Mouse (Mus musculus): ENCODE measurements around the gene Ephb1.

Gene Ephb1

GRCm38 (mm10) chr9:102130506-102130905 lies 224.0 kb downstream of the Ephb1 start:
- DNase-seq, result no peak

GRCm38 (mm10) chr9:102126510-102126909 lies 228.0 kb downstream of the Ephb1 start:
- DNase-seq, result peak; percentile 6 to 24

DNA sequence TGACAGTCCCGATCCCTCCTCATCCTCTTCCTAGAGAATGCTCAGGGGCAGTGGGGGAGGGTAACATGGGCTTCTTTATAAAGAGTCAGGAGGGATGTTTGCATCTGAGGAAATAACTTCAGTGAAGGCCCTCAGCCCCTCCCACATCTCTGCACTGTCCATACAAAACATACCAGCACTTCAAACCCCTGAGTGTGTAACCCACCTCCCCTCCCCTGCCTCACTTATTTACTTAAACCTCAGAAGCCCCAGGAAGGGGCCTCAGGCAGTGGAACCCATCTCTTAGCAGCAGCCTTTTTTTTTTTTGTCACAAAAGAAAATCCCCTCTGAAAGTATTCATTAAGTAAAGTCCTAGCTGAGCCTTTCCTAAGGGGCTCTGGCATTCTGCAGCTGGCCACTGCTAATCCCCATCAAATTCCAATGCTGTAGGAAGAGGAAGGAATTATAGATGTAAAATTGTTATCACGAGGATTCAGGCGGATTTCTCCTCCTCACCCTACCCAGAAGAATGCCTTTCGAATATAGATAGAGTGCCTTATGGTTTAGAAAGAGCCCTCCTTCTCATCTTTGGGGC lies 231.5 kb downstream of the Ephb1 start:
- DNase-seq, result no peak

GRCm38 (mm10) chr9:102119422-102119821 lies 235.1 kb downstream of the Ephb1 start:
- DNase-seq, result peak in 1 of 2 experiments; percentile 7

GRCm38 (mm10) chr9:102115326-102115725 lies 239.2 kb downstream of the Ephb1 start:
- DNase-seq, result no peak

DNA sequence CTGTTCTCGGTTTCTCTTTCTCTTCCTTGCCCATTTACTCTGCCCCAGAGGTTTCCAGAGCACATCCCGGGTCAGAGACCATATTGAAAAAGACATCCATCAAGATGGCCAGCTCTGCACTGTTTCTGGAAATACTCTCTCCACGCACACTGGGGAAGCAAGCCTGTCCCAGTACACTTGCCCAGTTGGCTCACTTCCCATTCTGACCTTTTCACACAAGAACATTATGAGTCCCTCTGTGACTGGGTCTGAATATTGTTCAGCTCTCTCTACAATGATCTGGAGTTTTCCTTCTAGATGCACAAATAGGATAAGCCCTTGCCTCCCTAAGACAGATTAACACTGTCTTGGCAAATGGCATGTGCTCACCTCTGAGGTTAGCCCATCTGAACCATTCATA lies 243.0 kb downstream of the Ephb1 start:
- DNase-seq, result peak in 1 of 2 experiments; percentile 7

- no peak for DNase-seq
Observed at GRCm38 (mm10) chr9:102107978-102108377, 246.5 kb downstream of the Ephb1 start.

DNA sequence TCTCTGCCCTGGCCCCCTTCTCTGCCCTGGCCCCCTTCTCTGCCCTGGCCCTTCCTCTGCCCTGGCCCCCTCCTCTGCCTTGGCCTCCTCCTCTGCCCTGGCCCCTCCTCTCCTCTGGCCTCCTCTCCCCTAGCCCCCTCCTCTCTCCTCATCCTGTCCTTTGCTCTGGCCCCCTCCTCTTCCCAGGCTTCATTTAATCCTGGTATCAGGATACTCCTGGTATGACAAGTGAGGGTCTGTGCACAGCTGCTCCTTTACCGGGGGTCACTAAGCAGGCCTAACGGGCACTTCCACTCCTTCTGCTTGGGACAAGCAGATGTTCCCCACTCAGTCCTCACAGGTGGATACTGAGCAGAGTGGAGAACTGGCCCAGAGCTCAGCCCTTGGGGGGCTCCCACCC lies 247.3 kb downstream of the Ephb1 start:
- DNase-seq, result no peak

GRCm38 (mm10) chr9:102096825-102097224 lies 257.7 kb downstream of the Ephb1 start:
- DNase-seq, result no peak

- DNase-seq, result no peak
Observed at GRCm38 (mm10) chr9:102088598-102088997, 265.9 kb downstream of the Ephb1 start.

- peak; percentile 24 to 29 for DNase-seq
Observed at GRCm38 (mm10) chr9:102086053-102086706, 268.3 kb downstream of the Ephb1 start.

GRCm38 (mm10) chr9:102085477-102085876 lies 269.0 kb downstream of the Ephb1 start:
- DNase-seq, result no peak

DNA sequence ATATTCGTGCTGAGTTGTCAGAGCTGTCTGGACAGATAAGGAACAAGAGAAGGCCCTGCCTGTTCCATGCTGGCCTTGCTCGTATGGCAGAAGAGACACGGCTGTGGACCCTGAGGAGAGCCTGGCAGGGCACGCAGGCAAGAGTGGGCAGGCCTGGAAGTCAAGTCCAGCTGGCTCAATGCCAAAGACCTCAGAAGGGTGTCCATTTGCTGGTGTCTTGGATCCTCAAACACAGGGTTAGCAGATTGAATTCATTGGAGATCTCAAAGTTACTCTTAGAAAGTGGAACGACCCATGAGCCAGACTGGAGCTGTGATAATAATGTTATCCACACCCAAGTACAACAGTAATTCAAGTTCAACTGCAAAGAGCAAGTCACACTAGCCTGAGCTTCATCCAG lies 273.6 kb downstream of the Ephb1 start:
- DNase-seq, result no peak

DNA sequence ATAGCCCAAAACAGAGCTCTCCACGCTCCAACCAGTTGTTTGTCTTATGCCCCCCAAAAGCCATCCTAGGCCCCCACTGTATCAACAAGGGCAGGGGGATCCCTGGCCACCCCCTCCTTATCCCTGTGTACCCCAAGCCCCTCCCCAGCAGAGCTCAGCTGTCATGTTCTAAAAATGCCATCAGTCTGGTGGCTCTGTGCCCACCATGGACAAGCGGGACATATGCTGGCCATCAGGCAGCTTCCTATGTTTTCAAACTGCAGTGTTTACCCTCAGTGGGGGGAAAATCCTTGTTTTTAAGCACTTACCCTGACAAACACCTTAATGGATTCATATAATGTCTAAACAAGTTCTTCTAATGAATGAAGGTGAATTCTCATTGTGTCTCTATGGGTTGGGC lies 275.3 kb downstream of the Ephb1 start:
- DNase-seq, result no peak

GRCm38 (mm10) chr9:102078238-102078637 lies 276.3 kb downstream of the Ephb1 start:
- no peak for DNase-seq

- DNase-seq, result no peak
Observed at GRCm38 (mm10) chr9:102075539-102075938, 279.0 kb downstream of the Ephb1 start.

- DNase-seq, result no peak
Observed at GRCm38 (mm10) chr9:102073404-102073803, 281.1 kb downstream of the Ephb1 start.

- no peak for DNase-seq
Observed at GRCm38 (mm10) chr9:102069151-102069882, 285.2 kb downstream of the Ephb1 start.

DNA sequence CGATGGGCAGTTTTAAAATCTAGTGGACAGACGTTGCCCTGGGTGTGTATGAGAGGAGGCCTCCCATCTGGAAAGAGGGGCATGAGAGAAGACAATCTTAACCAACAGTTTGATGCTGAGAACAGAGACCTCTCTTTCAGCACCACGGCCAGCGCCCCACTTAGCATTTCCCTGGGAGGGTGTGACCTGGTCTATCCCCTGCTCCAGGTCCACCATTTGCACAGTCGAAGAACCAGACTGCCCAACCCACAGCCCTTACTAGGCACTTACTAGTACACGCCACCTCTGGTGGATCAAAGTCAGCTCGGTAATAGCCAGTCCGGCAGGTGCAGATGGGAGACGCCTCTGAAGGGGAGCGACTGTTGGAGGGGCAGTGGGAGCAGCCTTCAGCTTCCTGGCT lies 287.9 kb downstream of the Ephb1 start:
- peak in 1 of 2 experiments; percentile 29 for DNase-seq

DNA sequence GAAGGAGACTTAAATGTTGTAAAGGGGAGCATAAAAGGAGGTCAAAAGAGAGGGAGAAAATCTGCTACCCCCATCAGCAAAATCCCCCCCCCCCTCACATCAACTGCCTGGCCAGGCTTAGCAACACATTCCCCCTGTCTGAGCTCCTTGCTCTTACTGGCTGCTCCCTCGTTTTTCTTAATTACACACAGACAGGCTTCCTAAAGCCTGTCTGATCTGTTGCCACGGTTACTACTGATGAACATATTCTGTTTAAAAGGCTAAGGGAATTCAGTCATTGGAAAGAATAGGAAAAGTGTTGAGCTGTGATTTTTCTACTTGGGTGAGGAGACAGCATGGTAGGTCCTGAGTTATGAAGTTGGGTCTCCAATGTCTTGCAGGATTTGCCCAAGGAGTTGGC lies 308.6 kb downstream of the Ephb1 start:
- DNase-seq, result no peak

DNA sequence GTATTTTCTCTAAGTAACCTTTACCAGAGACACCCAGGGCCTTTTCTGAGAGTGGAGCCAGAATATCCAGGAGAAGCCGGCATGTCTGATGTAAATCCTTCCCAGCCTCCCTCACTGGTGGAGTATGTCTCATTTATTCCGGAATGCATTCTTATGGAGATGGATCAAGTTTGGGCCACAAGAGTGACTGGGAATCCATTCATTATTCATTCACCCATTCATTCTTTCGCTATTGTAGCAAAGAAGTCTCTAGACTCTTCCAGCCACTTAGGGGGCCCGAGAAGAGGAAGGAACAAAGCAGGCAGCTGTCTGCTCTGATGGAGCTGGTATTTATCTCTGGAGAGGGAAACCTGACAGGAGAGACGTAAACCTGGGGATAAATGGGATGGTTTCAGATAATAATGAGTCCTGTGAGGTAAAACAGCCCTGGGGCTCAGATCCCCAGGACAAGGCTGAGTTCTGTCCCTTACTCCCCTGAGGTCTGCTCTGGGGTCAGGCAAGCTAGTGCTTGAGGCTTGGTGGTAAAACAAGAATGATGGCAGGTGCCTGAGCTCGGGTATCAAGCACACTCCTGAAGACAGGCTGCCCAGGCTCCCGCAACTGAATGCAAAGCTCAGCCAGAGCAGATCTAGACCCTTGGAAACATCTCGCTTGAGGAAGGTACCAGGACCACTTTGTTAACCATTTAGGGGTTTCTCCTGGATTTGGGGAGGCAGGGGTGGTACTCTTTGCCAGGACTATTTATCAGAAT lies 309.2 kb downstream of the Ephb1 start:
- no peak for DNase-seq

DNA sequence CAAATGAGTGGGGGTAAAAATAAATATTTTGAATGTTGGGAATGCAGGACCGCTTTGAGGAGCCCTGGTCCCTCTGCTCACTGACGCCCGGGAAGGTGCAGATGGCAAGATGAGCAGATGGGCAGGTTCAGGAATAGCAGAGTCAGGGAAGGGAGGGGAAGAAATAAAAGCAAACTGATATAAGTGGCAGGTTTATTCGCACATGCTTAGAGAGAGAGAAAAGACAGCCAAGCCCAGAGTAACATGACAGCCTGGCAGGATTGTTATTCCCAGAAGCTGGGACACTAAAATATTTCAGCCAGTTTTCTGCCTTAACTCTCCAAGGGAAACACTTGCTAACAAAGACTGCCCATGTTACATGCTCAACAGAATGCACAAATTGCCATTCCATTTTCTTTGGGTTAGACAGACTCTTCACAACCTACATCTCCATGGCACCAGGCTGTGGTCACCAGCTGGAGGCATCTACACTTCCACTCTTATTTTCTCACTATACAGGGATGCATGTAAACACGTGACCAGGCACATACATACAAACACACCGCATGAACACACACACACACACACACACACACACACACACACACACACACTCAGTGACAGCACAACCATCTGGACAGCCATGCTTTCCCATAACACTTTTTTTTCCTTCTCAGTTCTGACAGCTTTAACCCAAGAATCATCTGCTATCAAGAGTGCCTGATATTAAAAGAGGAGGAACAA lies 315.3 kb downstream of the Ephb1 start:
- DNase-seq, result no peak

DNA sequence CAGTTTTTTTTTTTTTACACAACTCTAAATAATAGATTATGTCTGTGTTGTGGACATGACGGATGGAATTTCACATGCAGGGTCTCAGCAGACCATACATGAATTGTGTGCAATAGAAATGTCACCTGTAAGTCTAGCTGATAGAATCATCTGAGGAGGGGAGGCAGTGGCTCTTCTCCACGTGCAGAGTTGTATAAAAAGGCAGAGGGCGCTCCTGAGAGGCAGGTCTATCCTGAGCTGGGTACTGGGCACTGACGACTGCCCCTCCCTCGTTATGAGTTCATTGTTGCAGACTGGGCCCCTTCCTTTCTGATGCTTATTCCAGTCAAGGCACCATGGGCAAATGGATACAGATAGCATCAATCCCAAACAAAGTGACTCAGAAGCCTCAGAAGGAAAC lies 318.4 kb downstream of the Ephb1 start:
- DNase-seq, result no peak

Measured in kidney, postnatal 36 days (tissue).